Mouse (Mus musculus) embryonic facial prominence, embryonic 12.5 days (tissue): ENCODE data around the gene Lmo4. TPM values are rescaled to one million over a fixed set of nuclear protein-coding genes. Genes with fewer than 3 reads are reported as not detected.

Source experiments
- ATAC-seq: fragments of 200-750 bp; cut with Nextera tagmentation; 2 replicates; pipeline ENCODE4 v1.8.0; 2017; ENCODE audit not compliant: insufficient number of reproducible peaks, insufficient read depth, low FRiP score, low TSS enrichment
- H3K27ac ChIP-seq: fragments of 300-500 bp; sonication (generic); 2 replicates; pipeline ENCODE4 v1.5.1; 2016; ENCODE audit warnings: mild to moderate bottlenecking
- H3K27me3 ChIP-seq: fragments of 300-500 bp; sonication (generic); 2 replicates; pipeline ENCODE4 v1.6.1; 2016; ENCODE audit warnings: mild to moderate bottlenecking, moderate library complexity
- H3K36me3 ChIP-seq: fragments of 300-500 bp; sonication (generic); 2 replicates; pipeline ENCODE4 v1.6.1; 2016; ENCODE audit warnings: mild to moderate bottlenecking
- H3K4me1 ChIP-seq: fragments of 300-500 bp; sonication (generic); 2 replicates; pipeline ENCODE4 v1.6.1; 2016
- H3K4me2 ChIP-seq: fragments of 300-500 bp; sonication (generic); replicated peaks from 2 replicates; pipeline ENCODE4 v1.6.1; 2016; ENCODE audit warnings: mild to moderate bottlenecking, moderate library complexity
- H3K4me3 ChIP-seq: fragments of 300-500 bp; sonication (generic); 2 replicates; pipeline ENCODE4 v1.5.1; 2016; ENCODE audit warnings: mild to moderate bottlenecking
- H3K9ac ChIP-seq: fragments of 300-500 bp; sonication (generic); 2 replicates; pipeline ENCODE4 v1.6.1; 2016; ENCODE audit warnings: mild to moderate bottlenecking, moderate library complexity
- H3K9me3 ChIP-seq: fragments of 300-500 bp; sonication (generic); 2 replicates; pipeline ENCODE4 v1.6.1; 2016; ENCODE audit warnings: mild to moderate bottlenecking, moderate library complexity
- WGBS: fragments of 180-500 bp; shearing (Covaris S2); methylation state at CpG from one replicate; pipeline ENCODE4 v1.1.7; 2016; 5-methylcytosine and 5-hydroxymethylcytosine counted together
- polyA plus RNA-seq: library from polyadenylated mRNA; unstranded; fragments of >200 nt; fragmentation: Nextera tagmentation; extraction: Ambion mirVana; gene quantifications from 2 replicates; pipeline ENCODE4 v1.2.1, GENCODE M21; 2016

Lmo4 gene
- polyA plus RNA-seq, 1 experiment from 2014 or later, result 84.0 TPM

DNA sequence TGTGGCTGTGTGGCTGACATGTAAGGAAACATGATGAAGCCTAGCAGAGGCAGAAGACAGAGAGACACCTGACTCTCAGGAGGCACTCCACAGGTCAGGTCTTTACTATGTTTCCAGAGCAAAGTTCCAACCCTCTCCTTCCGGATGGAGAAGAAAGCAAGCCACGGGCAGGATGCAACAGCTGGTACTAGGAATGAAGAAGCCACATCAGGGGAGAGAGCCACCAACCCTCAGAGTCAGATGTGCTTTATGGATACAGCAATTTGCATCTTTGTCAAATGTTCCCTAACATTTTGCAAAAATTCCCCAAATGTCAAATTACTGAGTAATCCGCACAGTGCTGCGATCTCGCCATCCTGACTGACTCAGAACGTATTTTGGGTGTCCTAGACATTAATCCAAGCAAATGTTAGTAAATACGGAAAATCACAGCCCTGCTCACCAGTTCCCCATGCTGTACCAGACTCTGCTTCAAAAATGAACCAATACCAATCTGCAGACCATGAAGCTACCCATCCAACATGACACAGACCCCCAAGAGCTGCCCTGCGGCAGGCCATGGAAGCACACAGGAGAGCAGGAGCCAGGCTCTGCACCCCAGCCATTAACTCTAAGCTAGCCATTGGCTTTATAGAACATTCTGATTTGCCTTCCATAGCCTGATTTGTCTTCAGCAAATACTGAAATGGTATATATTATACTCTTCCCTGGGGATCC is 38.4 kb downstream of the Lmo4 start:
- H3K4me1 ChIP-seq, result 0 out of 2 replicates have a peak, but pooled peaks cover 3% of the 10 kb centered on the region
- H3K27ac ChIP-seq, result no peak overlapping the region
- no peaks in the 10 kb centered on the region for H3K27me3 ChIP-seq
- 82% methylated on average over 8 of the region's 8 CpGs for WGBS
- ATAC-seq, result no peak
- H3K36me3 ChIP-seq, result no peaks in the 10 kb centered on the region
- H3K9me3 ChIP-seq, result no peaks in the 10 kb centered on the region
- H3K4me3 ChIP-seq, result no peak overlapping the region
- H3K4me2 ChIP-seq, result no peak overlapping the region
- no peak overlapping the region for H3K9ac ChIP-seq

DNA sequence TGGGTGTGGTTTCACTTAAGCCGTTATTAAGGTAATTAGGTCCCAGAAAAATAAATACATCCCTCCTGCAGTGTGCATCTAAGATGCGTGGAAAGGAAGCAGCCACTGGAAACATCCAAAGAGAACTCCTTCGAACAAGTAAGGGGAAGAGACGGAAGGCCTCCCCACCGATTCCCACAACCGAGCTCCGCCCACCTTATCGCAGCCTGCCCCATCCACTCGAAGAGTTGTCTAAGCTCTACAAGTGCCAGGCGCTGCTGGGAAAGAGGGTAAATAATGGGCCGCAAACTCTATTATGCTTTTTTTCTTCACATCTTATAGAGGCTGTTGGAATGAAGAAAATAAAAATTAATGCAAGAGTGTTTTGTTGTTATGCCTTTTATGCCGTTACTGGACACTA is 39.6 kb downstream of the Lmo4 start:
- Histone ChIP-seq H3K9me3 (no peaks in the 10 kb centered on the region), H3K4me2 (no peak overlapping the region), H3K9ac (no peak overlapping the region), H3K27me3 (no peaks in the 10 kb centered on the region), H3K4me1 (0 out of 2 replicates have a peak, but pooled peaks cover 3% of the 10 kb centered on the region), H3K4me3 (no peak overlapping the region), H3K27ac (no peak overlapping the region), H3K36me3 (no peaks in the 10 kb centered on the region)
- 65% methylated on average over 12 of the region's 12 CpGs for WGBS
- no peak for ATAC-seq

DNA sequence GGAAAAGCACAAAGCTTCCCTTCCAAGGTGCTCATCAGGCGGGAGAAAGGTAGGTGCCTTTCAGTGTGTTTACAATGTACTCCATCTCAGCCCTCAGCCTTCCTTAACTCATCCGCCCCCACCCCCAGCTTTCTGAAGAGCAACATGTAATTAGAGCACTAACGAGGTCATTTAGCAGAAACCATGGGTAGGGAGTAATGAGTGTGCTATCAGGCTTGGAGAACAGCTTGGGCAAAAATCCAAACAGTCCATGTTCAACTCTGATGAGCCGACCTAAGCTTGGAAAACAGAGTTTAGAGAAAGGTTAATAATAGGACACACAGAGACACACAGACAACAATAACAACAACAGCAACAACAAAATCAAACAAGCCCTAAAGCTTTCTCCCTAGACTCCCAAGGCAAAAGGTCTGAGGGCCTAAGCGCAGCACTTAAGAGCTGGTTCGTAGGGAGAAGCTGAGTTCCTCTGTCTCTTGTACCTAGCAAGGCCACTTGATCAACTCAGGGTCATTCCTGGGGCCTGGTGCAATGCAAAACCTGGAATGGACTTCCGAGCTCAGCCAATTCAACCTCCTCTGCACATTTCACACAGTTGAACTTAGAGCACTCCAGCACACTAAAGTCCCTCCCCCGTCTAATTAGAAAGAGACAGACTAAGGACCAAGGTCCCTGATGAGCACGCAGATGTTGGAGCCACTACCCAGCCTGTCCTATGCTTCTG is 40.2 kb downstream of the Lmo4 start:
- 43% methylated on average over 9 of the region's 9 CpGs for WGBS
- Histone ChIP-seq H3K4me1 (0 out of 2 replicates have a peak, but pooled peaks cover 3% of the 10 kb centered on the region), H3K36me3 (no peaks in the 10 kb centered on the region), H3K27ac (no peak overlapping the region), H3K27me3 (no peaks in the 10 kb centered on the region), H3K9ac (no peak overlapping the region), H3K4me2 (no peak overlapping the region), H3K4me3 (no peak overlapping the region), H3K9me3 (no peaks in the 10 kb centered on the region)
- no peak for ATAC-seq

DNA sequence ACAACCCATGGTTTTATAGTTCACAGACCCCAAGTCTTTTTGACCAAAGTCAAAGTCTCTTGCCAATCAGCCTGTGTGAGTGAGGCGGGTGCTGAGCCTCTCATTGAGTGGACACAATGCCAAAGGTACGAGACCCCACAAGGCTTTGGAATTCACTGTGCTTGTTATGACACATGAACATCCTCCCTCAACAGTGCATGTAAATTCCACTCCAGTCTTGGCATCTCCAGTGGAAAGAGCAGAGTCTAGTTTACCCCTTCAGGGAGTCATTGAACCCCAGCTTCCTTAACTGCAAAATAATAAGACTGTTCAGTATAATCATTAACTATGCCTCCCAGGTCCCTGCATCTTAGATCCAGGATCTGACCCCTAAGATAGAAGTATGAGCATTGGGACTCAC is 41.3 kb downstream of the Lmo4 start:
- 89% methylated on average over 2 of the region's 2 CpGs for WGBS
- no peak overlapping the region for H3K4me2 ChIP-seq
- ATAC-seq, result no peak
- no peak overlapping the region for H3K4me3 ChIP-seq
- 0 out of 2 replicates have a peak, but pooled peaks cover 3% of the 10 kb centered on the region for H3K4me1 ChIP-seq
- H3K27me3 ChIP-seq, result no peaks in the 10 kb centered on the region
- no peaks in the 10 kb centered on the region for H3K9me3 ChIP-seq
- no peak overlapping the region for H3K27ac ChIP-seq
- H3K9ac ChIP-seq, result no peak overlapping the region
- H3K36me3 ChIP-seq, result no peaks in the 10 kb centered on the region

DNA sequence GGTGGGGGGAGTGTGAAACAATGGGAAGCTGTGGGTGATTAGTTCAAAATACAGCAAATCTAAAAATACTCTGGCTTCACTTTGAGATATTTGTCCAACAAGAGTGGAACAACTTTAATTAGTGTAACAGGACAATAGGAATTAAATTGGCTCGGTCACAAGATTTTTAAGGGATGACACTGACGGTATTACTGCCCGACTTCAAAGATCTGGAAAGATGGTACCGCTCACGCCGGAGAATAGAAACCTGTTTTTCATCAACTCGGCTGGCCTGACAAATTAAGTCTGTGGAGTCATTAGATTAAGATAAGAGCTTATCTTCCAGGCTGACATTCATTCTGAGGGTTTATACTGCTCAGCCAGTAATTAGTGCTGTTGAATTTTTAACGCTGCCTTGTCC is 42.9 kb downstream of the Lmo4 start:
- no peak overlapping the region for H3K4me2 ChIP-seq

DNA sequence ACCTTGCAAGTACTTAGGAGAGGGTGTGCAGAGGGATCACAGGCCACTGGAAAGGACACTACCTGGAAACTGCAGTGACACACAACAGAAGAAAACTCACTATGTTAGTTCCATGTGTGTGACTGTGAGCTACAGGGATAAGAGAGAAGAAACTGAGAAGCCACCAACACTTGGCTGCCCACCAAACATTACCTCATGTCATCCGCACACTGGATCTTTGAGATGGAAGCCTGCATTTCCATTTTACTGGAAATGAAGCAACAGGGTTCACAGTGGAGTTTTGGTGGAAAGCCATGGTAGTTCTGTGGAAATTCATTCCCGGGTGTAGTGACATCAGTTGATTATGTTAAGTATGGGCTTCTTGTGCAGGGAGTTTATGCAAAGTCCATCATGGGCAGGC is 43.8 kb downstream of the Lmo4 start:
- H3K9ac ChIP-seq, result no peak overlapping the region
- 82% methylated on average over 2 of the region's 2 CpGs for WGBS

More for the DNA sequence above, 42.9 kb downstream of the Lmo4 start:
- 32% methylated on average over 8 of the region's 8 CpGs for WGBS
- Histone ChIP-seq H3K4me1 (0 out of 2 replicates have a peak, but pooled peaks cover 3% of the 10 kb centered on the region), H3K27me3 (no peaks in the 10 kb centered on the region), H3K27ac (no peak overlapping the region), H3K4me3 (no peak overlapping the region), H3K9me3 (no peaks in the 10 kb centered on the region), H3K9ac (no peak overlapping the region), H3K36me3 (no peaks in the 10 kb centered on the region)
- ATAC-seq, result no peak

DNA sequence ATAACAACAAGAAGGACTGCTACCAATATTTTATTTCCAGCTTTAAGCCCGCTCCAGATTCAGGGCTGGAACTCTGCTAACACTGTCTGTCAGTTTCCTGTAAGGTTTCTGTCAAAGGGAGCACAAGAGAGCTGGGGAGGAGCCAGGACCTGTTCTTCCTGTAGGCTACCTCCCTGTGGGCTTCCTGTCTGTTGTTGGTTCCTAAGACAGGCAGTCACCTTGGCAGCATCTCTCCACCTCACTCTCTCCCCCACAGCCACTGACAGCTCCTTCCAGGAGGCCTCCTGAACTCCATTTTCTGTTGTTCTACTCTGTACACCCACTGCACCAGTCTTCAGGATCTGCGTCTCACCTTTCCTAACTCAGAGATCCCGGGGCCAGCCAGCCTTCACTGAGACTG is 49.3 kb downstream of the Lmo4 start:
- Histone ChIP-seq H3K9ac (no peak overlapping the region), H3K4me2 (no peak overlapping the region), H3K27me3 (no peaks in the 10 kb centered on the region), H3K4me1 (no peaks in the 10 kb centered on the region; the same call in 1 of the 2 replicates), H3K36me3 (no peaks in the 10 kb centered on the region), H3K4me3 (no peak overlapping the region), H3K9me3 (no peaks in the 10 kb centered on the region), H3K27ac (no peak overlapping the region)
- 70% methylated on average over 3 of the region's 3 CpGs for WGBS
- ATAC-seq, result no peak

More for the DNA sequence above, 43.8 kb downstream of the Lmo4 start:
- Histone ChIP-seq H3K27ac (no peak overlapping the region), H3K4me2 (no peak overlapping the region), H3K36me3 (no peaks in the 10 kb centered on the region), H3K4me1 (0 out of 2 replicates have a peak, but pooled peaks cover 3% of the 10 kb centered on the region), H3K9me3 (no peaks in the 10 kb centered on the region), H3K27me3 (no peaks in the 10 kb centered on the region), H3K4me3 (no peak overlapping the region)
- no peak for ATAC-seq

DNA sequence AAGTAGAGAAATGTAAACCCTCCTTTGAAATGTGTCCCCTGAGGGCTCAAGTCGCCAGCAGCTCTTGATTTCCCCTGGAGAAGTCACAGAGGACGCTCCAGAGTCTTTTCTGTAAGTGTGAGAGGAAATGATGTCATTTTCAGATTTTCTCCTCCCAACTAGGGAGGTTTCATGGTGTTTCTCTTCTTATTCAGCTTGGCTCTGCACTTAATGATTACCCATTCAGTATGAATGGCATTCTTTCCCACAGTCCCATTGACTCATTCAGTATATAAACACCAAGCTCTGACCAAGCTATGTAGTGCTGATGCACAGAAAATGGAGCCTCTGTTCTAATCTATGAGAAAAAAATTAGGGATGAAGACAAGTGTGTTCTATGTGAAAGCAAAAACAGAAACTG is 51.6 kb downstream of the Lmo4 start:
- 29% methylated on average over 2 of the region's 2 CpGs for WGBS
- Histone ChIP-seq H3K27me3 (no peaks in the 10 kb centered on the region), H3K9me3 (no peaks in the 10 kb centered on the region), H3K9ac (no peak overlapping the region), H3K4me3 (no peak overlapping the region), H3K4me2 (no peak overlapping the region), H3K27ac (no peak overlapping the region), H3K4me1 (no peaks in the 10 kb centered on the region; the same call in 1 of the 2 replicates), H3K36me3 (no peaks in the 10 kb centered on the region)
- no peak for ATAC-seq

DNA sequence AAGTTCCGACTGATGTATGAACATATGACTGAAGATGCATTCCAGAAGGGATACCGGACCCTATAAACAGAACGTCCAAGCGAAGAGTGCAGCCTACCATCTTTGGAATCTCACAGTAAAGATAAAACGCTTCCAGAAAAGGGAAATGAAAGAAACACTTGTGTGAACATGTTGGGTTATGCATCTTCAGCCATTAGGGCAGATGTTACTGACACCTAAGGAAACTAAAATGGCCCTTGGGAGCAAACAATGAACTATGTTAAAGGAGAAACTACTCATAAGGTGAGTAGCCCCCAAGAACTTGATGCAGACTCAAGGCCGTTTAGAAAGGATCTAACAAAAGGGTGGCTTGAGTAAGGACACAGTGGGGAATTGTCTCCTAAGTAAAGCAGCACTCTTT is 54.0 kb downstream of the Lmo4 start:
- Histone ChIP-seq H3K4me1 (no peaks in the 10 kb centered on the region; the same call in 1 of the 2 replicates), H3K36me3 (no peaks in the 10 kb centered on the region), H3K27ac (no peak overlapping the region), H3K9ac (no peak overlapping the region), H3K4me3 (no peak overlapping the region), H3K4me2 (no peak overlapping the region), H3K9me3 (no peaks in the 10 kb centered on the region), H3K27me3 (no peaks in the 10 kb centered on the region)
- no peak for ATAC-seq
- 88% methylated on average over 6 of the region's 6 CpGs for whole genome bisulfite sequencing

DNA sequence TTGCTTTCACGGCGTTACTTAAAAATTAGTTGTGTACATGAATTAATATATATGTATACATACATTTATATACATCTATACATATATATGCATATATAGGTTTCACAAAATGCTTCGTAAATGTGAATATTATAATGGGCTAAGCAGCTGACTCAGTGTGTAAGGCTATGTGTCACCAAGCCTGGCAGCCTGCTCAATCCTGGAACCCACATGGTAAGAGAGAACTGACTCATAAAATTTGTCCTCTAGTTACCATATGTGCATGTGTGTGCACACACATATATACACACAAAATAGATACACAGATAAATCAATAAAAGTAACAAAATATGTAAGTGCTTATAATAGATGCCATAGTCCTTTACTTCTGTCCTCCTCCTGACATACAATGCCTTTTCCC is 56.8 kb downstream of the Lmo4 start:
- H3K27ac ChIP-seq, result no peak overlapping the region
- no peaks in the 10 kb centered on the region for H3K9me3 ChIP-seq
- no peaks in the 10 kb centered on the region for H3K4me1 ChIP-seq
- WGBS, result 90% methylated on average over 3 of the region's 3 CpGs
- H3K9ac ChIP-seq, result no peak overlapping the region
- H3K27me3 ChIP-seq, result no peaks in the 10 kb centered on the region
- H3K4me2 ChIP-seq, result no peak overlapping the region
- H3K36me3 ChIP-seq, result no peaks in the 10 kb centered on the region
- ATAC-seq, result no peak
- H3K4me3 ChIP-seq, result no peak overlapping the region

DNA sequence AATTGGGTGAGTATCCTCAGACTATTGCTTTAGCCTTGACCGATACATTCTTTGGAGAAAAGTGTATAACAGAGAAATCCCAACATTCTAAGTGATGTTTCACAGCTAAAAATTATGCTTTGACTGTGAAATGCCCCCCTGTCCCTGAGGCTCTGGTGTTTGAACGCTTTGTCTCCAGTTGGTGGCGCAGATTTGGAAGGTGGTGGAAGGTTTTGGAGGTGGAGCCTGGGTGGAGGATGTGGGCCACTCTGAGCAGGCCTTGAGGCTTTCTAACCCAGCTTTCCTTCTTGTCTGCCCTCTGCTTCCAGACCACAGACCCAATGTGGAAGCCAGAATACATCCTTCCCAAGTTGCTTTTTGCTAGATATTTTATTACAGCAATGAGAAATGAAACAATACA is 57.8 kb downstream of the Lmo4 start:
- Histone ChIP-seq H3K27ac (no peak overlapping the region), H3K9ac (no peak overlapping the region), H3K4me1 (no peaks in the 10 kb centered on the region), H3K9me3 (no peaks in the 10 kb centered on the region), H3K4me2 (no peak overlapping the region), H3K27me3 (no peaks in the 10 kb centered on the region), H3K4me3 (no peak overlapping the region), H3K36me3 (no peaks in the 10 kb centered on the region)
- no peak for ATAC-seq
- 78% methylated on average over 3 of the region's 3 CpGs for WGBS

DNA sequence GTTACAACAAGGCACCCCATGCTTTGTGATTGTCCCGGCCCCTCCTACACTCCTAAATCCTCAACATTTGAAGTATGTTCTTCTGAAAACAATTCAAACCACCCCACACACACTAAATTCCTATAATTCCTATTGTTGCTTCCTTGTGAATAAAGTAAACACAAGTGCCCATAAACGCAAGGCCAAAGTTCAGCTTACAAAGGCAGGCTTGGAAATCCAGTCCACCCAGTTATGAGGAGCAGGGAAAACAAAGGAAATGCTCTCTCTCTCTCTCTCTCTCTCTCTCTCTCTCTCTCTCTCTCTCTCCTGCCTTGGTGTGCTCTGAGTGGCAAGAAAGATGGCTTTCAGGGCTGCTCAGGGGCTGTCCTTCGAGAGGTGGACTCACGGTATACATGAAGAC is 61.0 kb downstream of the Lmo4 start:
- H3K9ac ChIP-seq, result no peak overlapping the region
- WGBS, result 85% methylated on average over 4 of the region's 4 CpGs
- H3K27me3 ChIP-seq, result no peaks in the 10 kb centered on the region
- no peaks in the 10 kb centered on the region for H3K9me3 ChIP-seq
- H3K36me3 ChIP-seq, result no peaks in the 10 kb centered on the region
- no peak overlapping the region for H3K4me3 ChIP-seq
- H3K4me1 ChIP-seq, result no peaks in the 10 kb centered on the region
- no peak overlapping the region for H3K4me2 ChIP-seq
- no peak overlapping the region for H3K27ac ChIP-seq
- ATAC-seq, result no peak
